Mouse (Mus musculus): ENCODE measurements around the gene Tgif2.

- TF ChIP-seq CTCF (IDR thresholded peaks at IDR 0.05; ENCODE audit: low read depth, low read length) (no peak), GATA1 (IDR thresholded peaks at IDR 0.05; ENCODE audit: borderline replicate concordance, low read length) (no peak)
These were observed 5.5 kb upstream of the Tgif2 start for GRCm38 (mm10) chr2:156834336-156834735.

Measured in G1E (cell line).